Mouse (Mus musculus) midbrain, embryonic 15.5 days (tissue): ENCODE data around the gene Foxj3. TPM values are rescaled to one million over a fixed set of nuclear protein-coding genes. Genes with fewer than 3 reads are reported as not detected.

Source experiments
- ATAC-seq: fragments of 200-750 bp; cut with Nextera tagmentation; replicated peaks from 2 replicates; pipeline ENCODE4 v1.8.0; 2017; ENCODE audit warnings: moderate TSS enrichment
- H3K27ac ChIP-seq: fragments of 300-500 bp; sonication (generic); 2 replicates; pipeline ENCODE4 v1.5.1; 2015; ENCODE audit warnings: mild to moderate bottlenecking, inconsistent platforms
- H3K27me3 ChIP-seq: fragments of 300-500 bp; sonication (generic); replicated peaks from 2 replicates; pipeline ENCODE4 v1.6.1; 2015; ENCODE audit warnings: inconsistent platforms
- H3K36me3 ChIP-seq: fragments of 300-500 bp; sonication (generic); replicated peaks from 2 replicates; pipeline ENCODE4 v1.6.1; 2015; ENCODE audit warnings: inconsistent platforms
- H3K4me1 ChIP-seq: fragments of 300-500 bp; sonication (generic); 2 replicates; pipeline ENCODE4 v1.6.1; 2015; ENCODE audit warnings: inconsistent platforms
- H3K4me2 ChIP-seq: fragments of 300-500 bp; sonication (generic); 2 replicates; pipeline ENCODE4 v1.6.1; 2015; ENCODE audit warnings: inconsistent platforms, mild to moderate bottlenecking, moderate library complexity
- H3K4me3 ChIP-seq: fragments of 300-500 bp; sonication (generic); 2 replicates; pipeline ENCODE4 v1.5.1; 2015; ENCODE audit warnings: mild to moderate bottlenecking, inconsistent platforms
- H3K9ac ChIP-seq: fragments of 300-500 bp; sonication (generic); 2 replicates; pipeline ENCODE4 v1.6.1; 2015; ENCODE audit warnings: mild to moderate bottlenecking, inconsistent platforms
- H3K9me3 ChIP-seq: fragments of 300-500 bp; sonication (generic); 2 replicates; pipeline ENCODE4 v1.6.1; 2016; ENCODE audit warnings: inconsistent platforms
- WGBS: fragments of 180-500 bp; shearing (Covaris S2); methylation state at CpG from one replicate; pipeline ENCODE4 v1.1.7; 2015; ENCODE audit warnings: mixed read lengths; 5-methylcytosine and 5-hydroxymethylcytosine counted together
- polyA plus RNA-seq: library from polyadenylated mRNA; unstranded; fragments of >200 nt; fragmentation: Nextera tagmentation; extraction: Ambion mirVana; gene quantifications from 2 replicates; pipeline ENCODE4 v1.2.1, GENCODE M21; 2015

Foxj3 gene
- polyA plus RNA-seq, 1 experiment from 2014 or later = 38.2 TPM

DNA sequence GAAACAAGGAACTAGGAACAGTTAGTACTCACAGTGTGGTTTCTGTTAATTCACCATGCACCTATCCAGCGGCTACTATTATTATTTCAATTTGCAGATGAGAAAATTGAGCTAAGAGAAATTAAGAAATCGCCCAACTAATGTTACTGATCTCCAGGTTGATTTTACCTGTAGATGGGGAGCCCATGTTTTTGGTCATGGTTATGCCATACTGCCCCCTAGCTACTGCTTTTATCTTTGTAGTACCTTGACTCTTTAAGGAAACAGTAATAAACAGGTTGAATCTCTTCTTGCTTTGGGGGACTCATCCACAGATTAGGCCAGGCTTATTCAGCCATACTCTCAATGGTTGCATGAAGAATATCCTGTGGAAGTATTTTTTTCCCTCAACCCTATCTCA lies 5.0 kb upstream of the Foxj3 start:
- Histone ChIP-seq H3K4me2 (no peak overlapping the region), H3K4me3 (no peak overlapping the region), H3K4me1 (no peaks in the 10 kb centered on the region), H3K27ac (no peak overlapping the region), H3K36me3 (no peaks in the 10 kb centered on the region), H3K9ac (no peak overlapping the region), H3K27me3 (no peaks in the 10 kb centered on the region), H3K9me3 (no peaks in the 10 kb centered on the region)
- no peak for ATAC-seq
- WGBS = 68% methylated on average over 2 of the region's 2 CpGs

DNA sequence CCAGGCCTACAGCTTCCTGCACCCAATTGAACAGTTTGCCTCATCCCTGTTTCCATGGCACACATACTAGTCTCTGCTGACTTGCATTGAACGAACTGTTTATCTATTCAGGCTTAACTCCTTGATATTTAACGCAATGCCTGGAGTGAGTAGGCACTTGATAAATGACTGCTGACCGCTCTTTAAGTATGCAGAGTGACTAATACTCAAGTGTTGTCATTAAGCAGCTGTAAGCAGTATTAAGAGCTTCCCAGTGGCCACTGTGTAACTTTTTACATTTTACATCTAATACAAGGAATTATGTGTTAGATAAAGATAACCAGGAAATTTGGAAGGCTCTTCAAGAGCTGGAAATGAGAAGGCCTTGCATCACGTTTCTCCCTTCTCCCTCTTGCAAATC lies 1.7 kb upstream of the Foxj3 start:
- Histone ChIP-seq H3K4me1 (peaks cover 10% of the 10 kb centered on the region), H3K4me2 (no peak overlapping the region), H3K36me3 (no peaks in the 10 kb centered on the region), H3K27ac (no peak overlapping the region), H3K9me3 (no peaks in the 10 kb centered on the region), H3K27me3 (no peaks in the 10 kb centered on the region), H3K9ac (no peak overlapping the region), H3K4me3 (no peak overlapping the region)
- no peak for ATAC-seq
- WGBS = 58% methylated on average over 4 of the region's 4 CpGs

DNA sequence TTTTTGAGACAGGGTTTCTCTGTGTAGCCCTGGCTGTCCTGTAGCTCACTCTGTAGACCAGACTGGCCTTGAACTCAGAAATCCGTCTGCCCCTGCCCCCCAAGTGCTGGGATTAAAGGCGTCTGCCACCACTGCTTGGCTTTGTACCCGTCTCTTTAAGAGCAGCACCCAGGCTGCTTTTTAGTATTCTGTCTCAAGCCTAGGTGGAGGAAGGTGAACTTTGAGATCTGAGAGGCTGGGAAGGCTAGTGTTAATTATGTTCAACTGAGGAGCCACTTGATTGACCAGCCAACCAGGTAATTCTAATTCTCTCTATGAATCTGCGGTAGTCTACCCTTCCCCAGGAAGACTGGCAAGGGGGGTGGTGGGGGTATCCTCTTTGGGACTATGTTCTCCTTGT lies 632 bp downstream of the Foxj3 start:
- Histone ChIP-seq H3K4me1 (peaks cover 27% of the 10 kb centered on the region), H3K36me3 (no peaks in the 10 kb centered on the region), H3K9me3 (no peaks in the 10 kb centered on the region), H3K27me3 (no peaks in the 10 kb centered on the region), H3K9ac (no peak overlapping the region), H3K27ac (no peak overlapping the region), H3K4me3 (no peak overlapping the region), H3K4me2 (no peak overlapping the region)
- ATAC-seq = no peak
- WGBS = 72% methylated on average over 4 of the region's 4 CpGs

DNA sequence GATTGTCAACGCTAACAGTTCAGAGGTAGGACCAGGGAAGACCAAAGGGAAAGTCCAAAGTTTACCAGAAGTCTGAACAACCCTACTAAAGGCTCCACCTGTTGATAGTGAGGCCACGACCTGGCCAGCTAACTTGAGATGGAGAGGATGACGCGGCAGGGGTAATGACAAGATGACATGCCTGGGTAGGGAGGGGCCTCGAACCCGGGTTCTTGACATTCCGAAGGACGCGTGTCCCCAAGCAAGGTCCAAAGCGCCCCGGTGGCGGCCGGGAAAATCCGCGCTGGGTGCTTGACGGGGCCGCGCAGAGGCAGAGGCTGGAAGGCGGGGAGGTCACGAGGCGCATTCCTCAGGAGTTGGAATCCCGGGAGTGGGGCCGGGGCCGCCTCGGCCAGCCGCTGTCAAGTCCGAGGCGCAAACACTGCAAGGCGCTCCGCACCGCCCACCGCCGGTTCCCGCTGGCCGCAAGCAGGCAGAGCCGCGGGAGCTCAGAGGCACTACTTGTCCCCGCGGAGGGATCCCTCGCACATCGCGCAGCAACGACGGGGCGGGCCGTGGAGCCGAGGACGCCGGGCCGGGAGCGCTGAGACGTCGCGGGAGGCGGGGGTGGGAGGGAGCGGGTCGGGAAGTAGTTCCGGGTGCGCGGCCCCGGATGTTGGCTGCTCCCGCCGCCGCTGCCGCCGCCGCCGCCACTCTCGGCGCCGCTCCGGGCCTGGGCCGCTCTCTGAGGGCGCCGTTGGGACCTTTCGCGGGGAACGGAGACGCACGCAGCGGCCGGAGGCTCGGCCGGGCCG lies 2.4 kb downstream of the Foxj3 start, which contains the start of gene Frg2f1:
Gene Frg2f1, minus strand, starts transcription at position 499 of the 794 bp plus-strand sequence.
- under 1% methylated on average over 66 of the region's 85 CpGs for WGBS
- H3K4me2 ChIP-seq = peak within 1 kb of the TSS; percentile 68
- peak; percentile 95 for ATAC-seq
- H3K36me3 ChIP-seq = no peaks in the 10 kb centered on the region
- H3K27ac ChIP-seq = peak within 1 kb of the TSS; percentile 98
- H3K9me3 ChIP-seq = no peaks in the 10 kb centered on the region
- H3K27me3 ChIP-seq = no peaks in the 10 kb centered on the region
- H3K4me3 ChIP-seq = peak within 1 kb of the TSS; percentile 100
- H3K4me1 ChIP-seq = peaks cover 27% of the 10 kb centered on the region
- peak within 1 kb of the TSS; percentile 97 for H3K9ac ChIP-seq

DNA sequence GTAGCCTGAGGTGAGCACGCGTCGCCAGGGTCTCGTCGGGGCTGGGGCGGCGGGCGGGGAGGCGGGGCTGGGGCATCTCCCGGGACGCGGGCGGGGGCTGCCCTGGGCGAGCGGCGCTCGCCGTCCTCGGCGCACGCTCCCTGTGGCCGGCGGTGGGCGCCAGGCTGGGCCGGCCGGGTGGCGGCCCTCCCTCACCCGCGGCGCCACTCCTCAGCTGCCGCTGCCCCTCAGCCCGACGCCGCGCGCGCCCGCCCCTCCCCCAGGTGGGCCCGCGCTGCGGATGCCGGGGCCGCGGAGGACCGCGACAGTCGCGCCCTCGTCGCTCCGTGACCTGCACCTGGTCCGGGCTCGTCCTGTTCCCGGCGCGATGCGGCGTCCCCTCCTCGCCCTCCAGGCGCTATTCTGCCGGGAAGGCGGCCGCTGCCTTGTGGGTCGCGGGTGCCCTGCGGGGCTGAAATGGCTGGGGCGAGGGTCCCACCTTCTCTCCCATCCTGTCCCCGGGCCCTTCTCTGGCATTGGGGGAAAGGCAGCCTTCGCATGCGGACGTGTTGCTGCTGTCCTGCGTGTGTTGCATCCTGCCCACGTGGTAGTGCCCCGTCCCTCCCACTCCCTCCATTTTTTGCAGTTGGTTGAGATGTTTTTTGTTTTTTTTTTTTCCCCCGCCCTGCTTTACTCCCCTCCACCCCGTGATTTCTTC lies 3.2 kb downstream of the Foxj3 start:
- Histone ChIP-seq H3K4me2 (peak overlapping the region; percentile 68), H3K9me3 (no peaks in the 10 kb centered on the region), H3K27me3 (no peaks in the 10 kb centered on the region), H3K36me3 (no peaks in the 10 kb centered on the region), H3K4me3 (peak overlapping the region; percentile 100), H3K9ac (peak overlapping the region; percentile 97), H3K27ac (peak overlapping the region; percentile 98), H3K4me1 (peaks cover 27% of the 10 kb centered on the region)
- ATAC-seq = peak; percentile 82
- under 1% methylated on average over 62 of the region's 76 CpGs for WGBS

DNA sequence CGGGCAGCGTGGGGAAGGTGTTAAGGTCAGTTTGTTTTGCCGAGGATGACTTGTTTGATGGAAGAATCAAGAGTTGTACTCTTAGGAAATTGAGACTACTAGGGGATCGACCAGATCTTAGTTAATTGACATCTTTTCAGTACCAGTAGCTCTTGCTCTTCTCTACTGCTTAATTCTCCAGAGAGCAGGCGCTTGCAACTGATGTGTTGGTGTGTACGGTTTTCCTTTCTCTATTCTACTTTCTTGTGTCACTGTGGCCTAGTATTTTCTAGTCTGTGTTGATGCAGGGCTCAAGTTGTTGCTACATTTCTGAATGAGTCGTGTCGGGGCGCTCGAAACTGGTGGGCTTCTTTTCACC lies 3.7 kb downstream of the Foxj3 start:
- H3K27me3 ChIP-seq = no peaks in the 10 kb centered on the region
- H3K4me3 ChIP-seq = peak overlapping the region; percentile 100
- H3K9ac ChIP-seq = peak overlapping the region; percentile 97
- peaks cover 27% of the 10 kb centered on the region for H3K4me1 ChIP-seq
- H3K27ac ChIP-seq = peak overlapping the region; percentile 98
- no peaks in the 10 kb centered on the region for H3K9me3 ChIP-seq
- H3K4me2 ChIP-seq = peak overlapping the region; percentile 68
- H3K36me3 ChIP-seq = no peaks in the 10 kb centered on the region
- no peak for ATAC-seq
- 5% methylated on average over 10 of the region's 10 CpGs for WGBS

DNA sequence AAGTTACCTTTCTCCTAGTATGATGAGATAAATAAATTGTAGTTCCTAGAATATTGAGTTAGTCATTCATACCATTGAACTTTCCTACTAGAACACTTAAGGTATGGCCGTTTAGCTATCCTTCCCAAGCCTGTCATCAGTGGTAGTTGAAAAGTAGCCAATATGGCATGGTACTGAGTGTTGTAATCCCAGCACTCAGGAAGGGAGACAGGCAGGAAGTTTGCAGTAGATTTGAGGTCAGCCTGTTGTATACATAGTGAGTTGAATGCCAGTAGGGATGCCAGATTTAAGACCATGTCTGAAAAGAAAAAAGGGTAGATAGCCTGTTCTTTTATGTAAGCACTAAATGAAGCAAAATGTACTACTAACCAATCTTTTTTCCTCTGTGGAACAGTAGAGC lies 14.1 kb downstream of the Foxj3 start:
- Histone ChIP-seq H3K36me3 (no peaks in the 10 kb centered on the region), H3K4me3 (no peak overlapping the region), H3K27me3 (no peaks in the 10 kb centered on the region), H3K4me2 (no peak overlapping the region), H3K27ac (no peak overlapping the region), H3K9me3 (no peaks in the 10 kb centered on the region), H3K4me1 (no peaks in the 10 kb centered on the region), H3K9ac (no peak overlapping the region)
- WGBS = 95% methylated on average over 1 of the region's 1 CpGs
- no peak for ATAC-seq

DNA sequence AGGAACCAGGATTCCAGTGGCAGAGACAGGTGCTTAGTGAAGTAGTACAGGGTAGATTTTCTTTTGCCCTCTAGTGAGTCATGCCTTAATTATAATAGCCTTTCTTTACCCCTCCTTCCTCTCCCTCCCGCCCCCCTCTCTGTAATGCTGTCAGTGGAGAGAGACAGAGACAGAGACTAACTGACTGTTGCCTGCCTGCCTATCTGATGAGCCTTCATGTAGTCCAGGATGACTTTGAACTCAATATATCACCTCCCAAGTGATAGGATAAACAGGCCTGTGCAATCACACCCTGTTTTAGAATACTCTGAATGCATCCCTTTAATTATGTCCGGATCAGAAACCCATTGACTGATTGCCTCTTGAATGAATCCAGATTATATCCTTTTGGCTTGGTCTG lies 18.7 kb downstream of the Foxj3 start:
- Histone ChIP-seq H3K27ac (no peak overlapping the region), H3K9ac (no peak overlapping the region), H3K36me3 (no peaks in the 10 kb centered on the region), H3K9me3 (no peaks in the 10 kb centered on the region), H3K4me2 (no peak overlapping the region), H3K27me3 (no peaks in the 10 kb centered on the region), H3K4me3 (no peak overlapping the region), H3K4me1 (no peaks in the 10 kb centered on the region)
- ATAC-seq = no peak
- 68% methylated on average over 2 of the region's 2 CpGs for WGBS

DNA sequence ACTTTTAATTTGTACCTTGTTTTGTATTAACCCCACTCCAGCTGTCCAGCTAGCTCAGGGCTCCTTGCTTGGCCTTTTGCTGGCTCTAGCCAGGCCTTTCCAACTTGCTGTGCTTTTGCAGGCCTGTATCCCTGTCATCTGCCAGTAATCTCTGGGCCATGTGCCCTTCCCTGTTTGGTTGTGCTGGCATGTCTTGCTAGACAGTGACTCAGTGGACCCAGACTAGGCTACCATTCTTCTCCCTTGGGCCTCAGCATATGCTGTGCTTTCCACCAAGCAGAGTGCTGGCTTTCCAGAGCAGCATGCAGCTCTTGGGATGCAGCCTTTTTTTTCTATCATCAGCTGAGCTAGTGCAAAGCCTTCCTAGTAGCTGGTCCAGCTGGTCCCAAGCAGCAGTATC lies 26.3 kb downstream of the Foxj3 start:
- Histone ChIP-seq H3K27ac (no peak overlapping the region), H3K4me3 (no peak overlapping the region), H3K4me1 (no peaks in the 10 kb centered on the region), H3K36me3 (no peaks in the 10 kb centered on the region), H3K9ac (no peak overlapping the region), H3K9me3 (no peaks in the 10 kb centered on the region), H3K4me2 (no peak overlapping the region), H3K27me3 (no peaks in the 10 kb centered on the region)
- ATAC-seq = no peak

DNA sequence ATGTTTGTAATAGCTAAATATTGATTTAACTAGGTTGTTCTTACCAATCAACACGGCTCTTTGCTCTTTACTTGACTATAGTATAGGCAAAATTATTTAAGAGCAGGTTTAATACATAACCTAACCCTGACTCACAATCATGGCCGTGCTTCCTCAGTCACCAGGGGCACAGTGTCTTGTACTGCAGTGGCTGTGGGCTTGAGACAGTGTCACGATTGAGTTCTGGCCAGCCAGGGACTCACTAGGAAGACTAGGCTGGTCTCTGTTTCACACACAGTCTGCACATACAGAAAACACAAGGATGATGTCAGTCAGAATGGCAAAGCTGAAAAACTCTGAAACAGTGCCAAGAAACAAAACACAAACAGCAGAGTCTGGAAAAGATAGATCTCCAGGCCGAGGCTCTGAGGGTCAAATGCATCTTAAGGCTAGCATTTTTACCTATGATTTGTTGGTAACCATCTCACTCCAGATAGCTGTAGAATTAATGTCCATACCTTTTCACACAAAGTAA lies 29.6 kb downstream of the Foxj3 start:
- Histone ChIP-seq H3K36me3 (no peaks in the 10 kb centered on the region), H3K4me3 (no peak overlapping the region), H3K27ac (no peak overlapping the region), H3K4me2 (no peak overlapping the region), H3K27me3 (no peaks in the 10 kb centered on the region), H3K9me3 (no peaks in the 10 kb centered on the region), H3K9ac (no peak overlapping the region), H3K4me1 (no peaks in the 10 kb centered on the region)
- 85% methylated on average over 4 of the region's 4 CpGs for WGBS
- ATAC-seq = no peak

DNA sequence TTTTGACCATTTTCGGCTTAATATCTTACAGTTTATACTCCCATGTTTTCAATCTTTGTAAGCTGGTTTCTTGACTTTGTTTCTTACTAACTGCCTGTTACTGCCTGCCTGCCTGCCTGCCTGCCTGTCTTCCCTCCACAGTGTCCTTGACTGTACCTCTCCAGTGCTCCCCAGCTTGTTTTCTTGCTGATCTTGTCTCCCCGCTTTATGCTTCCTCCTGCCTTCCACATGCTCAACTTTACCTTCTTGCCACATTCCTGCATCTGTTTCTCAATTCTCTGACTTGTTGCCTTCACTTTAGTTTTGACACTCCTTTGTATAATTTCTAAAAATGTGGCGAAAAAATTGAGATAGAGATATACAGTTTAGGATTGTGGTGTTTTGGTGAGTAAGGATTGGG lies 35.9 kb downstream of the Foxj3 start:
- Histone ChIP-seq H3K36me3 (no peaks in the 10 kb centered on the region), H3K9me3 (no peaks in the 10 kb centered on the region), H3K4me3 (no peak overlapping the region), H3K27me3 (no peaks in the 10 kb centered on the region), H3K27ac (no peak overlapping the region), H3K4me1 (no peaks in the 10 kb centered on the region), H3K9ac (no peak overlapping the region), H3K4me2 (no peak overlapping the region)
- ATAC-seq = no peak
- 96% methylated on average over 3 of the region's 3 CpGs for WGBS

DNA sequence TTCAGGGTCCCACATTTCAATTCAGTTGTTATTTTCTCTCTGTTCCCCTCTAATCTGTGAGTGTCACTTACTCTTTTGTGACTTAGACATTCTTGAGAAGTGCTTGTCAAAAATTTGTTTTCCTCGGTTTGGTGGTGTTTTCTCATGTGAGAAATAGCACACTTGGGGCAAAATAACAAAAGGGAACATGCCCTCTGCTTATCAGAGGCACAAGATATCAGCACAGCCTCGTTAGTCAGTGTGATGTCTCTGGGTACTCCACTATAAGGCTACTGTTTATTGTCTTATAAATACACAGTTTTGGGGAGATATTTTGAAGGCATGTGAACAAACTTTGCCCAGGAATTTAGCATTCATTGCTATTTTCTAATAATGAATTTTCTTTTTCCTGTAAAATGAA lies 37.7 kb downstream of the Foxj3 start:
- Histone ChIP-seq H3K27me3 (no peaks in the 10 kb centered on the region), H3K4me2 (no peak overlapping the region), H3K4me1 (no peaks in the 10 kb centered on the region), H3K4me3 (no peak overlapping the region), H3K36me3 (no peaks in the 10 kb centered on the region), H3K27ac (no peak overlapping the region), H3K9ac (no peak overlapping the region), H3K9me3 (no peaks in the 10 kb centered on the region)
- 89% methylated on average over 2 of the region's 2 CpGs for WGBS
- no peak for ATAC-seq

DNA sequence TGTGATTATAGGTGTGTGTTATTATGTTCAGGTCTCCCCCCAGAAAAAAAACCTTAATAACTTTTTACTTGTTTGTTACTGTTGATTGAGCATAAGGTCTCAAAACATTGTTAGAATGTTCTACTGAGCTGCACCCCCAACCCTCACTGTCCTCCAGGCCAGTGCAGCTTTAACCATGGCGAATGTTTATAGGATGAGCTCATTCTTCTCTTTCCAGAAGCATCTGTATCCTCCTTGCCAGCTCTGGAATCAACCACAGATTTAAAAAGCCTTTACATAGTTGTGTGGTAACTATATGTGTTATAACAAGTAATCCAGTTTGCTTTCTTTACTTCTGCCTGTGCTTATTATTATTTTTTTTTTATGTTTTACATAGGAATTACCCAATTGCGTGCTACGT lies 38.7 kb downstream of the Foxj3 start:
- H3K27me3 ChIP-seq = no peaks in the 10 kb centered on the region
- H3K27ac ChIP-seq = no peak overlapping the region
- H3K4me1 ChIP-seq = no peaks in the 10 kb centered on the region
- no peaks in the 10 kb centered on the region for H3K9me3 ChIP-seq
- 94% methylated on average over 3 of the region's 3 CpGs for WGBS
- no peaks in the 10 kb centered on the region for H3K36me3 ChIP-seq
- no peak overlapping the region for H3K4me2 ChIP-seq
- ATAC-seq = no peak
- no peak overlapping the region for H3K4me3 ChIP-seq
- no peak overlapping the region for H3K9ac ChIP-seq
